Mouse (Mus musculus) CH12.LX (cell line): ENCODE results near the gene Esrra. TPM values are rescaled to one million over a fixed set of nuclear protein-coding genes. Genes with fewer than 3 reads are reported as not detected.

ENCODE experiments used
- DNase-seq: peaks from one replicate; pipeline ENCODE4 v3.0.0-alpha.2; 2013; ENCODE audit errors: extremely low read depth
- H3K27ac ChIP-seq: 2 replicates; pipeline ENCODE4 v1.5.1; 2012; ENCODE audit warnings: low read depth, mild to moderate bottlenecking, control low read depth, moderate library complexity; ENCODE audit not compliant: insufficient read depth
- H3K27me3 ChIP-seq: replicated peaks from 2 replicates; pipeline ENCODE3; 2012; ENCODE audit warnings: inconsistent platforms
- H3K36me3 ChIP-seq, 2 experiments: replicated peaks in 1 of 2; 2 replicates each; pipeline versions ENCODE3 to v1.6.1; 2012; ENCODE audit warnings: inconsistent platforms in 1 of 2, low read length in 1 of 2, mild to moderate bottlenecking in 1 of 2, mixed read lengths in 1 of 2, moderate library complexity in 1 of 2; ENCODE audit not compliant: control insufficient read depth in 1 of 2, insufficient read depth in 1 of 2
- H3K4me1 ChIP-seq, 2 experiments: 2 replicates each; pipeline ENCODE4 v1.6.1; 2012; ENCODE audit warnings: inconsistent platforms in 1 of 2, moderate library complexity in 1 of 2; ENCODE audit not compliant: insufficient read depth in 2 of 2, control insufficient read depth in 1 of 2
- H3K4me2 ChIP-seq: 2 replicates; pipeline ENCODE4 v1.6.1; 2012; ENCODE audit warnings: low read depth, mild to moderate bottlenecking, control low read depth; ENCODE audit not compliant: poor library complexity, insufficient read depth, severe bottlenecking
- H3K4me3 ChIP-seq, 3 experiments: fragments of 150-350 bp in 1 of 3; sonication (generic) in 1 of 3; replicated peaks in 1 of 3; 2 replicates each; pipeline versions ENCODE3 to v1.5.1; 2011 to 2012; ENCODE audit warnings: low read depth in 2 of 3, low read length in 2 of 3, mild to moderate bottlenecking in 2 of 3, moderate library complexity in 2 of 3, control low read depth in 1 of 3, improper control_type of control experiment in 1 of 3, inconsistent platforms in 1 of 3, mixed read lengths in 1 of 3; ENCODE audit not compliant: poor library complexity in 1 of 3
- H3K79me2 ChIP-seq: replicated peaks from 2 replicates; pipeline ENCODE4 v1.6.1; 2012; ENCODE audit warnings: mild to moderate bottlenecking, moderate library complexity; ENCODE audit not compliant: control insufficient read depth, poor library complexity, insufficient read depth, severe bottlenecking; ENCODE audit errors: extremely low read depth
- H3K9ac ChIP-seq: 2 replicates; pipeline ENCODE4 v1.6.1; 2012; ENCODE audit warnings: low read depth, mild to moderate bottlenecking, control low read depth, moderate library complexity; ENCODE audit not compliant: insufficient read depth
- H3K9me3 ChIP-seq: replicated peaks from 2 replicates; pipeline ENCODE3; 2012; ENCODE audit warnings: low read length, inconsistent platforms, mixed read lengths
- BHLHE40 ChIP-seq: IDR thresholded peaks from 2 replicates; pipeline ENCODE4 v1.6.1; 2011; ENCODE audit warnings: mild to moderate bottlenecking, low read depth, low read length, improper control_type of control experiment
- CHD2 ChIP-seq: IDR thresholded peaks from 2 replicates; pipeline ENCODE4 v1.6.1; 2011; ENCODE audit warnings: low read length, improper control_type of control experiment
- CTCF ChIP-seq, 2 experiments: IDR thresholded peaks in 1 of 2; conservative IDR thresholded peaks in 1 of 2; 2 replicates each; pipeline ENCODE4 v1.5.1; 2011 to 2012; ENCODE audit warnings: low read depth in 2 of 2, low read length in 2 of 2, improper control_type of control experiment in 1 of 2, inconsistent platforms in 1 of 2, mild to moderate bottlenecking in 1 of 2, moderate library complexity in 1 of 2
- E2F4 ChIP-seq: IDR thresholded peaks from 2 replicates; pipeline ENCODE4 v1.6.1; 2011; ENCODE audit warnings: low read depth, low read length, improper control_type of control experiment; ENCODE audit not compliant: insufficient replicate concordance
- ELF1 ChIP-seq: IDR thresholded peaks from 2 replicates; pipeline ENCODE4 v1.6.1; 2014; ENCODE audit warnings: low read depth, mild to moderate bottlenecking, inconsistent platforms, low read length, improper control_type of control experiment
- ETS1 ChIP-seq: conservative IDR thresholded peaks from 2 replicates; pipeline ENCODE4 v1.6.1; 2012; ENCODE audit warnings: low read depth, mild to moderate bottlenecking, inconsistent platforms, low read length, improper control_type of control experiment, moderate library complexity
- HCFC1 ChIP-seq: IDR thresholded peaks from 2 replicates; pipeline ENCODE4 v1.6.1; 2012; ENCODE audit warnings: low read depth, mild to moderate bottlenecking, inconsistent platforms, low read length, improper control_type of control experiment
- IRF4 ChIP-seq: IDR thresholded peaks from 2 replicates; pipeline ENCODE4 v1.6.1; 2014; ENCODE audit warnings: low read depth, mild to moderate bottlenecking, inconsistent platforms, low read length, improper control_type of control experiment
- KAT2A ChIP-seq: IDR thresholded peaks from 2 replicates; pipeline ENCODE4 v1.6.1; 2012; ENCODE audit warnings: low read length, improper control_type of control experiment, inconsistent platforms; ENCODE audit not compliant: insufficient replicate concordance
- MAX ChIP-seq: IDR thresholded peaks from 2 replicates; pipeline ENCODE4 v1.6.1; 2011; ENCODE audit warnings: low read length, improper control_type of control experiment
- MAZ ChIP-seq: IDR thresholded peaks from 2 replicates; pipeline ENCODE4 v1.6.1; 2012; ENCODE audit warnings: low read depth, mild to moderate bottlenecking, inconsistent platforms, low read length, improper control_type of control experiment, moderate library complexity
- MXI1 ChIP-seq: IDR thresholded peaks from 2 replicates; pipeline ENCODE4 v1.6.1; 2011; ENCODE audit warnings: mild to moderate bottlenecking, low read depth, low read length, improper control_type of control experiment
- MYC ChIP-seq: IDR thresholded peaks from 2 replicates; pipeline ENCODE4 v1.6.1; 2011; ENCODE audit warnings: low read depth, mild to moderate bottlenecking, improper control_type of control experiment, low read length
- NRF1 ChIP-seq: IDR thresholded peaks from 2 replicates; pipeline ENCODE4 v1.6.1; 2014; ENCODE audit warnings: low read depth, mild to moderate bottlenecking, inconsistent platforms, low read length, improper control_type of control experiment, moderate library complexity
- POLR2A ChIP-seq: IDR thresholded peaks from 2 replicates; pipeline ENCODE4 v1.6.1; 2011; ENCODE audit warnings: low read depth, mild to moderate bottlenecking, improper control_type of control experiment, low read length
- POLR2AphosphoS2 ChIP-seq: IDR thresholded peaks from 2 replicates; pipeline ENCODE4 v1.6.1; 2011; ENCODE audit warnings: low read depth, low read length, improper control_type of control experiment
- SIN3A ChIP-seq: IDR thresholded peaks from 2 replicates; pipeline ENCODE4 v1.6.1; 2012; ENCODE audit warnings: low read length, improper control_type of control experiment, inconsistent platforms
- TBP ChIP-seq: conservative IDR thresholded peaks from 2 replicates; pipeline ENCODE4 v1.6.1; 2011; ENCODE audit warnings: low read depth, low read length, improper control_type of control experiment
- TCF12 ChIP-seq: IDR thresholded peaks from 2 replicates; pipeline ENCODE4 v1.6.1; 2014; ENCODE audit warnings: low read depth, mild to moderate bottlenecking, inconsistent platforms, low read length, improper control_type of control experiment
- USF1 ChIP-seq: IDR thresholded peaks from 2 replicates; pipeline ENCODE4 v1.6.1; 2014; ENCODE audit warnings: low read depth, mild to moderate bottlenecking, inconsistent platforms, low read length, improper control_type of control experiment
- dilution Hi-C: fragments of 300-500 bp; cut with MboI; formaldehyde crosslinking; loops from 2 replicates; pipeline ENCODE4 v1.14.3; 2020; ENCODE audit warnings: low sequenced_read_pairs; ENCODE audit not compliant: extremely low pct_unique_long_range_greater_than_20kb, extremely low pct_ligation_motif_present
- in situ Hi-C: fragments of 300-500 bp; cut with MboI; formaldehyde crosslinking; loops from 3 replicates; pipeline ENCODE4 v1.14.3; 2019; ENCODE audit warnings: low sequenced_read_pairs, low pct_ligation_motif_present, low pct_unique_long_range_greater_than_20kb, mixed read lengths
- polyA plus RNA-seq: library from polyadenylated mRNA; unstranded; fragments of >175 nt; gene quantifications from 2 replicates; pipeline ENCODE4 v1.2.1, GENCODE M21; 2012; ENCODE audit warnings: low read depth; ENCODE audit not compliant: insufficient read length
- total RNA-seq, 2 experiments: library from RNA; depleted of rRNA; stranded (reverse); fragments of 300-350 nt in 1 of 2; fragments of >200 nt in 1 of 2; gene quantifications; 2 replicates each; pipeline ENCODE4 v1.2.3; 2012 to 2014

Gene Esrra
- total RNA-seq (2012; rRNA removed), result 23.5 and 28.7 TPM in 2 replicates
- 13.4 and 13.6 TPM in 2 replicates for total RNA-seq (2014; rRNA removed)
- polyA plus RNA-seq, result 15.6 and 17.7 TPM in 2 replicates

DNA sequence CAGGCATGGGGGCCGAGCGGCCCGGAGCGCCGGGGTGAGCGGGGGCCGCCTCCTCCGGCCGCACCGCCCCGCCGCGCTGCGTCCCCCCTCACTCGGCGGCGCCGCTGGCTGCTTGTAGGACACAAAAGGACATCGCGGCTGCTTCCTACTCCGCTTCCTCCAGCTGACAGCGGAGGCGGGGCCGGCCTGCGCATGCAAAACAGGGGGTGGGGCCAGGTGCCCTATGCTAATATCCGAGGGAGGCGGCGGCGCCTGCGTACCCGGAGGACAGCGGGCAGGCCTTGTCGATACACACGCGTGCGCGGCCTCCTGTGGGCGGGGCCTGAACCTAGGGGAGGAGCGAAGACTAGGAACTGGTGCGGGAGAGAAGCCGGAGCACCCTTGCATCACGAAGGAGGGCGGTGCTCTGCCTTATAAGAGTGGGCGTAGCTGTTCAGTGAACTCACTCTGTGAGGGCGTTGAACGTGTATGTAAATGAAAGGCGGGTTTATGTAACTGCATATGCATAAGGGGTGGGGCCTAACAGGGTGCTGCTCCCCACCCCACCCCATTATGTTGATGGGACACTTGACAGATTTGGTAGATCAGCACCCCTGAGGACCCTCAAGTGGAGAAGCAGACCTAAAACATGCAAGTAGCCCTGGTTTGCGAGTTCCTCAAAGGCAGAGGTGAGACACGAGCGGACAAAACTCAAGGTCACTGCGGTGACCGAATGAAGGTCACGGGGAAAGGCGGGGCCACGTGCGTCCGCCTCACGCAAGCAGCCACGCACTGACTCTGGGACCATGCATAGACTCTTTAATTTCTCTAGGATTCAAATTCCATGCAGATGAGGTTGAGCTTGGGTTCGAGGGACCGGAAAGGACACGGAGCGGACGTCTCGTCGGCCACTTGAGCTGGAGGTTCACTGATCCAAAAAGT lies at the start of gene Esrra:
Gene Esrra (minus strand): TSS at position 167 of the 921 bp plus-strand sequence.
- Histone ChIP-seq H3K9ac (peak within 1 kb of the TSS; percentile 81), H3K27ac (peak within 1 kb of the TSS; percentile 21; the same call in 1 of the 2 replicates), H3K4me3 (peak within 1 kb of the TSS; percentile 74 to 90 (median 78)), H3K27me3 (peaks cover 3% of the 10 kb centered on the region), H3K4me2 (peak within 1 kb of the TSS; percentile 92), H3K36me3 (peaks cover 0 to 25% of the 10 kb centered on the region in 2 experiments), H3K4me1 (peaks cover 11 to 32% of the 10 kb centered on the region in 2 experiments), H3K79me2 (0 out of 2 replicates have a peak, but pooled peaks cover 3% of the 10 kb centered on the region), H3K9me3 (no peaks in the 10 kb centered on the region)
- TF ChIP-seq ELF1, result peak; percentile 83
- 0 out of 2 replicates have a peak, but pooled peaks have one; percentile 29 for TF ChIP-seq TCF12
- no peak for TF ChIP-seq CHD2
- TF ChIP-seq HCFC1, result peak; percentile 10; the same call in 1 of the 2 replicates
- no peak for TF ChIP-seq CTCF (conservative IDR thresholded peaks at IDR 0.05 in 1 of 2, IDR thresholded peaks at IDR 0.05 in 1 of 2; ENCODE audit: low read depth in 2 of 2, low read length in 2 of 2)
- TF ChIP-seq BHLHE40, result peak; percentile 91
- TF ChIP-seq USF1, result peak; percentile 32; the same call in 1 of the 2 replicates
- TF ChIP-seq MAX, result peak; percentile 90
- TF ChIP-seq ETS1, result peak; percentile 49
- peak; percentile 99 for TF ChIP-seq NRF1
- TF ChIP-seq TBP, result peak; percentile 92
- peak; percentile 92 for TF ChIP-seq MAZ
- no peak for TF ChIP-seq E2F4
- peak; percentile 89 for TF ChIP-seq MYC
- TF ChIP-seq POLR2AphosphoS2, result no peak
- TF ChIP-seq MXI1, result peak; percentile 70
- 0 out of 2 replicates have a peak, but pooled peaks have one; percentile 34 for TF ChIP-seq KAT2A
- TF ChIP-seq IRF4, result no peak
- TF ChIP-seq SIN3A, result peak; percentile 95
- TF ChIP-seq POLR2A, result peak; percentile 64
- dilution Hi-C loops (no loop called here), in situ Hi-C loops (loop anchor here (5.0 kb wide), 1 partner anchor 50 kb away; no protein-coding TSS in a partner anchor)
- peak; percentile 100 for DNase-seq
